Comparison of ENCODE assay signal across 16 mouse cellular contexts in the genomic region with DNA sequence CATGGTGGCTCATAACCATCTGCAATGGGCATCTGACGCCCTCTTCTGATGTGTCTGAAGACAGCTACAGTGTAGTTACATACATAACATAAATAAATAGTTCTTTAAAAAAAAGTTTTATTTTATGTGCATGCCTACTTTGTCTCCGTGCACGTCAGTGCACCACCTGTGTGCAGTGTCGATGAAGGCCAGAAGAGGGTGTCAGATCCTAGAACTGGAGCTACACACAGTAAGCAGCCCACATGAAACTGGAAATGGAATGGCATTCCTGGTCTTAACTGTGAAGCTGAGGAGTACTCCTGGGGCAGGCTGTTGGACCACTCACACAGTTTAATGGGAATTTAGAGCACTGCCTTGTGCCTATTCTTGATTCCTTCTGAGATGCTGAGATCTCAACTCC. TPM values are rescaled to one million over a fixed set of nuclear protein-coding genes. Genes with fewer than 3 reads are reported as not detected.
DNase-seq lines count a peak whose midpoint lies in the region; ATAC-seq and TF ChIP-seq lines count a peak whose summit lies in the region.
"Had no signal": no experiment of that assay in that cellular context is flagged by ENCODE, and none has a peak within 500 bp of the region (broad histone marks: within the 10 kb centered on the region; RNA-seq: fewer than 3 reads in every experiment).

No protein-coding gene starts in this region.

- no peaks in the 10 kb centered on the region for H3K27me3 ChIP-seq in cerebellum, adult 2 months (ENCODE audit: control insufficient read depth, insufficient read depth, low read length)
- H3K27me3 ChIP-seq in kidney, adult 2 months (replicated peaks; ENCODE audit: control insufficient read depth, insufficient read depth, low read length), result no peaks in the 10 kb centered on the region
- no peaks in the 10 kb centered on the region for H3K27me3 ChIP-seq in lung, postnatal 0 days (replicated peaks; ENCODE audit: insufficient read depth, low read length)
- H3K27me3 ChIP-seq in limb, embryonic 10.5 days (ENCODE audit: low read depth, poor library complexity, severe bottlenecking), result no peaks in the 10 kb centered on the region
- H3K27me3 ChIP-seq: embryonic facial prominence, embryonic 15.5 days; midbrain, embryonic 13.5 days had no signal

- ATAC-seq in lung, postnatal 0 days, result no peak
- 0 out of 2 replicates have a peak, but pooled peaks have one; percentile 65 for ATAC-seq in megakaryocyte-erythroid progenitor cell, adult 5-6 weeks (replicated peaks; ENCODE audit: low FRiP score, low TSS enrichment, poor library complexity, severe bottlenecking)
- ATAC-seq: inflammation-experienced regulatory T-cells, adult 6 months; midbrain, embryonic 13.5 days had no signal

- TF ChIP-seq CTCF in cerebellum, adult 2 months (IDR thresholded peaks at IDR 0.05; ENCODE audit: borderline replicate concordance, insufficient read depth, low read depth, low read length), result peak; percentile 39; the same call in 1 of the 2 replicates
- peak; percentile 69 for TF ChIP-seq CTCF in kidney, adult 2 months (conservative IDR thresholded peaks at IDR 0.05; ENCODE audit: insufficient read depth, insufficient read length, low read depth, low read length)
- peak; percentile 50 for TF ChIP-seq CTCF in lung, postnatal 0 days (IDR thresholded peaks at IDR 0.05)

- TF ChIP-seq POLR2A in cerebellum, adult 2 months (IDR thresholded peaks at IDR 0.05; ENCODE audit: borderline replicate concordance, insufficient read depth, low read length), result no peak
- TF ChIP-seq POLR2A in kidney, adult 2 months (IDR thresholded peaks at IDR 0.05; ENCODE audit: low read depth, low read length), result no peak

- peaks cover 9% of the 10 kb centered on the region for H3K36me3 ChIP-seq in kidney, adult 2 months (ENCODE audit: control insufficient read depth, insufficient read depth, low read length)
- H3K36me3 ChIP-seq in lung, postnatal 0 days (ENCODE audit: insufficient read depth, low read length), result 0 out of 2 replicates have a peak, but pooled peaks cover 13% of the 10 kb centered on the region
- H3K36me3 ChIP-seq in limb, embryonic 10.5 days, result peaks cover 64% of the 10 kb centered on the region

- TF ChIP-seq EP300 in lung, postnatal 0 days (IDR thresholded peaks at IDR 0.05), result no peak

- H3K27ac ChIP-seq in cerebellum, adult 2 months (ENCODE audit: insufficient read depth, low read length), result no peak overlapping the region
- no peak overlapping the region for H3K27ac ChIP-seq in kidney, adult 2 months (ENCODE audit: insufficient read depth, low read depth, low read length)
- H3K27ac ChIP-seq in lung, postnatal 0 days (ENCODE audit: low read length), result no peak overlapping the region
- no peak overlapping the region for H3K27ac ChIP-seq in limb, embryonic 10.5 days
- H3K27ac ChIP-seq: embryonic facial prominence, embryonic 15.5 days; midbrain, embryonic 13.5 days had no signal

- DNase-seq in cerebellum, adult 2 months, result no peak
- DNase-seq in cerebellum, adult 18-20 months, result no peak
- no peak for DNase-seq in kidney, adult 2 months
- no peak for DNase-seq in kidney, adult 9 months
- no peak for DNase-seq in lung, postnatal 0 days (ENCODE audit: low spot score)
- no peak for DNase-seq in lung, postnatal 36 days
- DNase-seq in limb, embryonic 10.5 days (ENCODE audit: low spot score), result no peak
- DNase-seq: cerebellum, postnatal 36 days; heart, postnatal 36 days; left cerebral cortex, postnatal 4 days; lung, postnatal 10 days; thymus, adult 2 months had no signal

- 89% methylated on average over 4 of the region's 4 CpGs for WGBS in cerebellum, adult 2 months
- WGBS in kidney, adult 2 months, result 75% methylated on average over 4 of the region's 4 CpGs
- WGBS in lung, postnatal 0 days, result 92% methylated on average over 4 of the region's 4 CpGs
- WGBS in limb, embryonic 10.5 days, result 93% methylated on average over 4 of the region's 4 CpGs

- no peak overlapping the region for H3K4me3 ChIP-seq in cerebellum, adult 2 months (replicated peaks; ENCODE audit: insufficient read depth, low read depth, low read length)
- no peak overlapping the region for H3K4me3 ChIP-seq in kidney, adult 2 months (ENCODE audit: insufficient read depth, low read depth, low read length)
- no peak overlapping the region for H3K4me3 ChIP-seq in lung, postnatal 0 days (ENCODE audit: low read depth, low read length)
- H3K4me3 ChIP-seq in limb, embryonic 10.5 days, result no peak overlapping the region
- H3K4me3 ChIP-seq: embryonic facial prominence, embryonic 15.5 days; midbrain, embryonic 13.5 days had no signal

- no peak overlapping the region for H3K4me2 ChIP-seq in lung, postnatal 0 days (replicated peaks; ENCODE audit: low read depth, low read length)
- H3K4me2 ChIP-seq: embryonic facial prominence, embryonic 15.5 days; midbrain, embryonic 13.5 days had no signal

- H3K9me3 ChIP-seq in lung, postnatal 0 days (ENCODE audit: low read length), result no peaks in the 10 kb centered on the region
- no peaks in the 10 kb centered on the region for H3K9me3 ChIP-seq in limb, embryonic 10.5 days (replicated peaks)
- H3K9me3 ChIP-seq: embryonic facial prominence, embryonic 15.5 days; midbrain, embryonic 13.5 days had no signal

- no peak overlapping the region for H3K9ac ChIP-seq in lung, postnatal 0 days (replicated peaks; ENCODE audit: low read depth)
- H3K9ac ChIP-seq: embryonic facial prominence, embryonic 15.5 days; midbrain, embryonic 13.5 days had no signal

- H3K4me1 ChIP-seq in cerebellum, adult 2 months (ENCODE audit: control insufficient read depth, insufficient read depth, low read length), result no peaks in the 10 kb centered on the region
- peaks cover 15% of the 10 kb centered on the region; the same call in 1 of the 2 replicates for H3K4me1 ChIP-seq in kidney, adult 2 months (ENCODE audit: control insufficient read depth, insufficient read depth, low read length)
- H3K4me1 ChIP-seq in lung, postnatal 0 days (ENCODE audit: insufficient read depth, low read depth, low read length), result no peaks in the 10 kb centered on the region
- no peaks in the 10 kb centered on the region for H3K4me1 ChIP-seq in limb, embryonic 10.5 days
- H3K4me1 ChIP-seq: embryonic facial prominence, embryonic 15.5 days; midbrain, embryonic 13.5 days had no signal

RNA-seq across cellular contexts. Expression of a gene that starts 12.4 kb away (rescaled TPM):
- 210 and 212 TPM in 2 replicates for polyA plus RNA-seq in cerebellum, adult 2 months (2012; rRNA removed)
- 299 and 319 TPM in 2 replicates for polyA plus RNA-seq in kidney, adult 2 months (2012; rRNA removed)
- 84.4 and 86.3 TPM in 2 replicates for polyA plus RNA-seq in lung, postnatal 0 days (2015; fragmentation: Nextera tagmentation; extraction: Ambion mirVana)
- 65.6 and 69.4 TPM in 2 replicates for total RNA-seq in megakaryocyte-erythroid progenitor cell, adult 5-6 weeks (2014; fragmentation: Nextera tagmentation)
- total RNA-seq in megakaryocyte-erythroid progenitor cell, adult 5-6 weeks (2017), result 19.8 and 20.6 TPM in 2 replicates
- polyA plus RNA-seq in limb, embryonic 10.5 days (2016; fragmentation: Nextera tagmentation; extraction: Ambion mirVana), result 112 and 125 TPM in 2 replicates

RNA-seq across cellular contexts. Expression of a gene that starts 15.2 kb away (rescaled TPM):
- polyA plus RNA-seq in cerebellum, adult 2 months (2012; rRNA removed), result 16.9 and 17.5 TPM in 2 replicates
- polyA plus RNA-seq in kidney, adult 2 months (2012; rRNA removed), result 31.1 and 34.6 TPM in 2 replicates
- polyA plus RNA-seq in lung, postnatal 0 days (2015; fragmentation: Nextera tagmentation; extraction: Ambion mirVana), result 11.5 and 12.0 TPM in 2 replicates
- 26.2 and 37.2 TPM in 2 replicates for total RNA-seq in megakaryocyte-erythroid progenitor cell, adult 5-6 weeks (2014; fragmentation: Nextera tagmentation)
- total RNA-seq in megakaryocyte-erythroid progenitor cell, adult 5-6 weeks (2017), result 42.3 and 49.0 TPM in 2 replicates
- 18.3 and 19.6 TPM in 2 replicates for polyA plus RNA-seq in limb, embryonic 10.5 days (2016; fragmentation: Nextera tagmentation; extraction: Ambion mirVana)

RNA-seq across cellular contexts. Expression of a gene that starts 47.3 kb away (rescaled TPM):
- 123 and 127 TPM in 2 replicates for polyA plus RNA-seq in cerebellum, adult 2 months (2012; rRNA removed)
- polyA plus RNA-seq in kidney, adult 2 months (2012; rRNA removed), result 23.8 and 26.7 TPM in 2 replicates
- 31.9 and 33.6 TPM in 2 replicates for polyA plus RNA-seq in lung, postnatal 0 days (2015; fragmentation: Nextera tagmentation; extraction: Ambion mirVana)
- total RNA-seq in megakaryocyte-erythroid progenitor cell, adult 5-6 weeks (2014; fragmentation: Nextera tagmentation), result 21.4 and 24.8 TPM in 2 replicates
- total RNA-seq in megakaryocyte-erythroid progenitor cell, adult 5-6 weeks (2017), result 7.8 and 12.4 TPM in 2 replicates
- polyA plus RNA-seq in limb, embryonic 10.5 days (2016; fragmentation: Nextera tagmentation; extraction: Ambion mirVana), result 86.7 and 94.2 TPM in 2 replicates
